Mouse (Mus musculus) adrenal gland, adult (tissue): ENCODE data around the gene Myo1d.

Experiments
- DNase-seq, 2 experiments: peaks; one replicate each; pipeline ENCODE4 v3.0.0; 2022 to 2023; ENCODE audit warnings: low spot score in 1 of 2; ENCODE audit not compliant: inconsistent age in 2 of 2

The Myo1d gene

GRCm38 (mm10) chr11:80742462-80742861, 37.4 kb downstream of the Myo1d start:
- no peak for DNase-seq

- no peak for DNase-seq
Observed at GRCm38 (mm10) chr11:80734771-80735170, 45.1 kb downstream of the Myo1d start.

GRCm38 (mm10) chr11:80724701-80725100, 55.1 kb downstream of the Myo1d start:
- DNase-seq = no peak

GRCm38 (mm10) chr11:80723406-80724047, 56.3 kb downstream of the Myo1d start:
- DNase-seq = no peak

GRCm38 (mm10) chr11:80719014-80719413, 60.8 kb downstream of the Myo1d start:
- no peak for DNase-seq

- no peak for DNase-seq
Observed at GRCm38 (mm10) chr11:80718036-80718435, 61.8 kb downstream of the Myo1d start.

- peak; percentile 33 to 58 for DNase-seq
Observed at GRCm38 (mm10) chr11:80715115-80715514, 64.7 kb downstream of the Myo1d start.

- no peak for DNase-seq
Observed at GRCm38 (mm10) chr11:80713705-80714104, 66.1 kb downstream of the Myo1d start.

- no peak for DNase-seq
Observed at GRCm38 (mm10) chr11:80712201-80712600, 67.6 kb downstream of the Myo1d start.

- peak; percentile 67 to 93 for DNase-seq
Observed at GRCm38 (mm10) chr11:80711336-80711735, 68.5 kb downstream of the Myo1d start.

- peak in 1 of 2 experiments; percentile 79 for DNase-seq
Observed at GRCm38 (mm10) chr11:80700611-80701010, 79.2 kb downstream of the Myo1d start.

GRCm38 (mm10) chr11:80698721-80699120, 81.1 kb downstream of the Myo1d start:
- no peak for DNase-seq

- peak in 1 of 2 experiments; percentile 86 for DNase-seq
Observed at GRCm38 (mm10) chr11:80696350-80696749, 83.5 kb downstream of the Myo1d start.

- DNase-seq = no peak
Observed at GRCm38 (mm10) chr11:80684603-80685002, 95.2 kb downstream of the Myo1d start.

- DNase-seq = no peak
Observed at GRCm38 (mm10) chr11:80682745-80683144, 97.1 kb downstream of the Myo1d start.

GRCm38 (mm10) chr11:80673013-80673412, 106.8 kb downstream of the Myo1d start:
- no peak for DNase-seq

- peak in 1 of 2 experiments; percentile 56 for DNase-seq
Observed at GRCm38 (mm10) chr11:80670391-80670790, 109.4 kb downstream of the Myo1d start.

GRCm38 (mm10) chr11:80669934-80670333, 109.9 kb downstream of the Myo1d start:
- DNase-seq = peak in 1 of 2 experiments; percentile 28

- DNase-seq = no peak
Observed at GRCm38 (mm10) chr11:80666211-80666610, 113.6 kb downstream of the Myo1d start.

- no peak for DNase-seq
Observed at GRCm38 (mm10) chr11:80664261-80664660, 115.6 kb downstream of the Myo1d start.

- no peak for DNase-seq
Observed at GRCm38 (mm10) chr11:80645111-80645510, 134.7 kb downstream of the Myo1d start.

- DNase-seq = peak in 1 of 2 experiments; percentile 49
Observed at GRCm38 (mm10) chr11:80628992-80629865, 150.6 kb downstream of the Myo1d start.
